Mouse (Mus musculus): ENCODE measurements around the gene Mdm4. TPM values are rescaled to one million over a fixed set of nuclear protein-coding genes. Genes with fewer than 3 reads are reported as not detected.
A peak's percentile ranks its signal among the peaks of the same experiment; 100 is the strongest.

The Mdm4 gene
- polyA plus RNA-seq, 1 experiment = 7.4 TPM

DNA sequence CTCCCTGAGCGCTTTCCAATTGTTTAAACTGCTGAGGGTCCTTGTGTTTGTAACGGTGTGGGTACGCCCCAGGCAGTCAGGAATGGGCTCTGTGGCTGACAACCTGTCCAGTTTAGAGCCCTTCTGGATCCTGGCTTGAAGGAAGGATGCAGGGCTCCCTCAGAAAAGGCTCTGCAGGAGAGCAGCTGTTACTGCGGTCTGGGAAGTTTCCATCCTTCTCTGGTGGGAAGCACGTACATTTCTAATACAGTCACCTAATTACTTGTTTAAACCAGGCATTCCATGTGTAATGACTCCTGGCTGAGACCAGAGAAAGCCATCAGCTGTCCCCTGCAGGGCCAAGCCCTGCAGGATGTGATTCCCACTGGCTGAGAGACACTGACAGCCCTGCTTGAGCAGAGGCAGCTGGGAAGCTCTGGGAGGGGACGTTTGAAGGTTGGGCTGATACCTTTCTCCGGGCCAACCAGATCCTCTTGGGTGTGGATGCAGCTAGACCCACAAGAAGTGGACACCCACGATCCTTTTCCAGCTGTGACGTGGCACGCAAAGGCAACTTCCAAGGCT is 112.2 kb downstream of the Mdm4 start:
- no peaks in the 10 kb centered on the region for H3K79me3 ChIP-seq (ENCODE audit: low read depth)
- H3ac ChIP-seq (ENCODE audit: control insufficient read depth, insufficient read length, low read depth) = no peak overlapping the region
- no peaks in the 10 kb centered on the region for H3K79me2 ChIP-seq (ENCODE audit: control insufficient read depth, insufficient read depth)
- H3K36me3 ChIP-seq (ENCODE audit: control insufficient read depth, insufficient read depth) = no peaks in the 10 kb centered on the region
- TF ChIP-seq USF1 (IDR thresholded peaks at IDR 0.05; ENCODE audit: low read depth) (no peak), MYOD1 (IDR thresholded peaks at IDR 0.05; ENCODE audit: control insufficient read depth, insufficient read length, low read depth) (peak; percentile 86)
- no peak overlapping the region for H3K4me3 ChIP-seq (ENCODE audit: insufficient read depth, poor library complexity, severe bottlenecking)
- H3K27me3 ChIP-seq (ENCODE audit: control insufficient read depth, insufficient read depth, insufficient read length) = no peaks in the 10 kb centered on the region

DNA sequence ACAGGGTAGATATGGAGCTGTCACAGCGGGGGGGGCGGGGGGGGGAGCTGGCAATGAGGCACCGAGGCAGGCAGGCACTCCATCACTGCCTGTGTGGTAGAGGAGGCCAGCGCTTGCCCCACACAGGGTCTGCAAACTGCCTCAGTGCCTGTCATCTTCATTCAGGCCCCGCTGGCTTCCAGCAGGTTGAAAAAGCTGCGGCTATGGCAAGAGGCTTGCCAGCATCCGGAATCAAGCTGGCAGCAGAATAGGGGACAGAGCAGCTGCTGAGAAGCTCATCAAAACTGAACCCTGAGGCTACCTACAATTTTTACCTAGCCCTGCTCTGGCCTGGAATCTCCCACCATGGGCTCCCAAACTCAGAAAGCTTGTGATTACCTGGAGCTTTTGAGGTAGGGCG is 112.8 kb downstream of the Mdm4 start:
- H3K27me3 ChIP-seq (ENCODE audit: control insufficient read depth, insufficient read depth, insufficient read length) = no peaks in the 10 kb centered on the region
- TF ChIP-seq CEBPB (IDR thresholded peaks at IDR 0.05; ENCODE audit: low read depth) (no peak), FOSL1 (IDR thresholded peaks at IDR 0.05; ENCODE audit: insufficient read depth, low read length, poor library complexity, severe bottlenecking) (no peak), MAX (IDR thresholded peaks at IDR 0.05) (no peak), CTCF (IDR thresholded peaks at IDR 0.05; ENCODE audit: control insufficient read depth, insufficient read depth, insufficient read length) (no peak), USF1 (IDR thresholded peaks at IDR 0.05; ENCODE audit: low read depth) (no peak), MYOG (IDR thresholded peaks at IDR 0.05; ENCODE audit: control insufficient read depth, extremely low read depth, insufficient read length) (no peak), MYOD1 (IDR thresholded peaks at IDR 0.05; ENCODE audit: control insufficient read depth, insufficient read length, low read depth) (no peak)
- no peak overlapping the region for H3ac ChIP-seq (ENCODE audit: control insufficient read depth, insufficient read length, low read depth)
- H3K79me3 ChIP-seq (ENCODE audit: low read depth) = no peaks in the 10 kb centered on the region
- no peaks in the 10 kb centered on the region for H3K79me2 ChIP-seq (ENCODE audit: control insufficient read depth, insufficient read depth)
- no peak overlapping the region for H3K4me3 ChIP-seq (ENCODE audit: insufficient read depth, poor library complexity, severe bottlenecking)
- no peaks in the 10 kb centered on the region for H3K36me3 ChIP-seq (ENCODE audit: control insufficient read depth, insufficient read depth)

DNA sequence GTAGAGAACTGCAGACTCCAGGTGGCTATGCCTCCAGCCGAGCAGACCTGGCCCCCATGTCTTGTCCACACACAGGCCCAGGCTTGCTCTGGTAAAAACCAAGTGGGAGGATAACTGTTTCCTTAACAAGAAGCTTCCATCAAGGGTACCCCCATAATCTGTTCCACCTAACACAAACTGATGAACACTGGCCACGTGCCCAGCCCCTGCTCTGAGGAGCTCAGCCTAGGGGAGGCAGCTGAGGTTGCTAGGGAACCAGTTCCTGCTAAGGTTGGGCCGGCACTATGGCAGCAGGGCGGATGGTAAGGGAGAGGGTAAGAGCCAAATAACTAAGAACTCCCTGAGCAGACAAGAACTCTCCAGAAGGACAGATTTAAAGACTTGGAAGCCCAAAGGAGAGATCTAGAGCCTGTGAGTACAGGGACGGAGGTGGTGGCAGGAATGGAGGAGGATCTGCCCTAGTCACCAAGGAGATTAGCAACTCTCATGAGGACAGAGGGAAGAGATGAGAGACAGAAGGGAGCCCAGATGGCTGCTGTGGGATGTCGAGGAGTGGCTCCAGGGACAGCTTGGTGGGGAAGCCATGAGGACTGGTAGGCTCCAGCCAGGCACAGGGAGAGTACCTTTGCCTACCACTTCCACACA is 114.4 kb downstream of the Mdm4 start:
- no peak for TF ChIP-seq MYOG (IDR thresholded peaks at IDR 0.05; ENCODE audit: control insufficient read depth, extremely low read depth, insufficient read length)
- TF ChIP-seq CEBPB (IDR thresholded peaks at IDR 0.05; ENCODE audit: low read depth) = no peak
- TF ChIP-seq MYOD1 (IDR thresholded peaks at IDR 0.05; ENCODE audit: control insufficient read depth, insufficient read length, low read depth) = no peak
- no peak for TF ChIP-seq FOSL1 (IDR thresholded peaks at IDR 0.05; ENCODE audit: insufficient read depth, low read length, poor library complexity, severe bottlenecking)
- no peak for TF ChIP-seq MAX (IDR thresholded peaks at IDR 0.05)
- no peak for TF ChIP-seq USF1 (IDR thresholded peaks at IDR 0.05; ENCODE audit: low read depth)
- TF ChIP-seq CTCF (IDR thresholded peaks at IDR 0.05; ENCODE audit: control insufficient read depth, insufficient read depth, insufficient read length) = no peak
- no peaks in the 10 kb centered on the region for H3K27me3 ChIP-seq (ENCODE audit: control insufficient read depth, insufficient read depth, insufficient read length)
- no peaks in the 10 kb centered on the region for H3K36me3 ChIP-seq (ENCODE audit: control insufficient read depth, insufficient read depth)
- H3ac ChIP-seq (ENCODE audit: control insufficient read depth, insufficient read length, low read depth) = no peak overlapping the region
- H3K79me2 ChIP-seq (ENCODE audit: control insufficient read depth, insufficient read depth) = no peaks in the 10 kb centered on the region
- no peak overlapping the region for H3K4me3 ChIP-seq (ENCODE audit: insufficient read depth, poor library complexity, severe bottlenecking)
- H3K79me3 ChIP-seq (ENCODE audit: low read depth) = no peaks in the 10 kb centered on the region

DNA sequence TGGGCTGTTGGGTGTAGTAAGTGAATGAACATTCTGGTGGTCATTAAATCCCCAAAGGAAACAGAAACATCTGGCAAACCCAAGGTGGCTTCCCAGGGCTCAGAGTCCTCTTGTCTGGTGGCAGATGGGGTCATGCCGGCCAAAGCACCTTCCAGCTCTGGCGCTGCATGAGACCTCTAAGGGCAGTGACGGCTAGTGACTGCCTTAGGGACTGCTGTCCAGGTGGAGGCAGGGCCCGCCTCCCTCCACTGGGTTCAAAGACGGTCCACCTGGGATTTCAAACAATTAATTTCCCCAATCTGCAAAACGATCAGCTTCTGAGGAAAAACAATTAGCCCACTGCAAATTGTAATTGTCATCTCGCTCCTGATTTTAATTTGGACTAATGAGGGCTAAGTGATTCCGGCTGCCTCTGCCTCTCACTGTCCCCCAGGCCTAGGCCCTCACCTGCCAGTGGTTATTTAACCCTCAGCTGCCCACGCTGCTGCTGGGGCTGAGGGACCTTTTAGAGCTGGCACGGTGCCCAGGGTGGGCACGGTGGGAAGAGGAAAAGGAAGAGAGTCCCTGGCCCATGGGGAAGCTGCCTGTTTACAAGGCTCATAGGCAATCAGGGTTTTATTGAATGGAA is 119.8 kb downstream of the Mdm4 start:
- Histone ChIP-seq H3K36me3 (ENCODE audit: control insufficient read depth, insufficient read depth) (no peaks in the 10 kb centered on the region), H3K79me2 (ENCODE audit: control insufficient read depth, insufficient read depth) (no peaks in the 10 kb centered on the region), H3ac (ENCODE audit: control insufficient read depth, insufficient read length, low read depth) (no peak overlapping the region), H3K79me3 (ENCODE audit: low read depth) (no peaks in the 10 kb centered on the region), H3K27me3 (ENCODE audit: control insufficient read depth, insufficient read depth, insufficient read length) (peaks cover 6% of the 10 kb centered on the region), H3K4me3 (ENCODE audit: insufficient read depth, poor library complexity, severe bottlenecking) (no peak overlapping the region)
- TF ChIP-seq CEBPB (IDR thresholded peaks at IDR 0.05; ENCODE audit: low read depth) (no peak), CTCF (IDR thresholded peaks at IDR 0.05; ENCODE audit: control insufficient read depth, insufficient read depth, insufficient read length) (no peak), MAX (IDR thresholded peaks at IDR 0.05) (no peak)

DNA sequence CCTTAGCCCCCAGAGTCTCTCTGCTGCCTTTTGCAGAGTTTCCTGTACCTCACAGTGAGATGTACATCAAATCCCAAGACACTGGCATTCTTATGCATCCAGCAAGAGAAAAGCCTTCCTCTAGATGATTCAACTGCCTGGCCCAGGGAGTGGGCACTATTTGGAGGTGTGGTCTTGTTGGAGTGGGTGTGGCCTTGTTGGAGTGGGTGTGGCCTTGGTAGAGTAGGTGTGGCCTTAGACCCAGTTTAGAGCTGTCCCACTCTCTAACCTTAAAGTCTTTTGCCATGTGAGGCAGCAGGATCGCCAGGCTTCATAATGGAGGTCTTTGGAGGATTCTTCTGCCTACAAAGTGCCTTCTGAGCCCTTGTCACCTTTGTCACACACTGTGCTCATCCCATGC is 120.4 kb downstream of the Mdm4 start:
- H3K36me3 ChIP-seq (ENCODE audit: control insufficient read depth, insufficient read depth) = no peaks in the 10 kb centered on the region
- no peak overlapping the region for H3K4me3 ChIP-seq (ENCODE audit: insufficient read depth, poor library complexity, severe bottlenecking)
- H3K27me3 ChIP-seq (ENCODE audit: control insufficient read depth, insufficient read depth, insufficient read length) = peaks cover 6% of the 10 kb centered on the region
- H3ac ChIP-seq (ENCODE audit: control insufficient read depth, insufficient read length, low read depth) = no peak overlapping the region
- H3K79me2 ChIP-seq (ENCODE audit: control insufficient read depth, insufficient read depth) = no peaks in the 10 kb centered on the region
- no peak for TF ChIP-seq MYOD1 (IDR thresholded peaks at IDR 0.05; ENCODE audit: control insufficient read depth, insufficient read length, low read depth)
- no peak for TF ChIP-seq MYOG (IDR thresholded peaks at IDR 0.05; ENCODE audit: control insufficient read depth, extremely low read depth, insufficient read length)
- TF ChIP-seq MAX (IDR thresholded peaks at IDR 0.05) = no peak
- no peak for TF ChIP-seq USF1 (IDR thresholded peaks at IDR 0.05; ENCODE audit: low read depth)
- TF ChIP-seq FOSL1 (IDR thresholded peaks at IDR 0.05; ENCODE audit: insufficient read depth, low read length, poor library complexity, severe bottlenecking) = no peak
- no peak for TF ChIP-seq CTCF (IDR thresholded peaks at IDR 0.05; ENCODE audit: control insufficient read depth, insufficient read depth, insufficient read length)
- TF ChIP-seq CEBPB (IDR thresholded peaks at IDR 0.05; ENCODE audit: low read depth) = no peak
- no peaks in the 10 kb centered on the region for H3K79me3 ChIP-seq (ENCODE audit: low read depth)

Small RNA genes within 50 kb of the gene (microRNA-seq; reads per million reads assigned to microRNA genes)
- gene Gm44300 (ENCODE audit: borderline microRNAs expressed) = not detected

Other genes starting within 250 kb of the Mdm4 start
- gene Lrrn2, start 150.3 kb downstream of the Mdm4 start, polyA plus RNA-seq (2012; fragmentation: generic; extraction: Trizol) = 0.05 TPM
- gene Pik3c2b, start 15.1 kb upstream of the Mdm4 start, polyA plus RNA-seq (2012; fragmentation: generic; extraction: Trizol) = 0.39 TPM
- gene Ppp1r15b, start 100.6 kb upstream of the Mdm4 start, polyA plus RNA-seq (2012; fragmentation: generic; extraction: Trizol) = 28.0 TPM
- gene Plekha6, start 133.6 kb upstream of the Mdm4 start, polyA plus RNA-seq (2012; fragmentation: generic; extraction: Trizol) = 0.15 TPM

Data from C2C12 (cell line).